Mouse (Mus musculus) thymus, postnatal 36 days (tissue): ENCODE results near the gene Hist1h3e.
A peak's percentile ranks its signal among the peaks of the same experiment; 100 is the strongest.
"Not testable (repeated sequence)": the region's sequence is repeated elsewhere in the genome, so short reads cannot be mapped to it uniquely, and the experiment has no call there.

ENCODE experiments used
- DNase-seq, 2 experiments: peaks; one replicate each; pipeline ENCODE4 v3.0.0; 2022; ENCODE audit warnings: mixed read lengths in 2 of 2

Gene Hist1h3e

GRCm38 (mm10) chr13:23582219-23583056 lies 20.3 kb upstream of the Hist1h3e start:
- DNase-seq: no peak

GRCm38 (mm10) chr13:23581408-23582218 lies 19.4 kb upstream of the Hist1h3e start, which contains the start of gene Hist1h4d:
Gene Hist1h4d, plus strand, starts transcription at chr13:23581598.
- peak; percentile 95 for DNase-seq

- no peak for DNase-seq
Measured at GRCm38 (mm10) chr13:23577835-23578234, 15.7 kb upstream of the Hist1h3e start.

GRCm38 (mm10) chr13:23576906-23577639 lies 14.9 kb upstream of the Hist1h3e start:
- DNase-seq: no peak

- DNase-seq: no peak
Measured at GRCm38 (mm10) chr13:23576351-23576881, 14.2 kb upstream of the Hist1h3e start.

- DNase-seq: peak in 1 of 2 experiments; percentile 42
Measured at GRCm38 (mm10) chr13:23575864-23576313, 13.7 kb upstream of the Hist1h3e start.

GRCm38 (mm10) chr13:23575271-23575851 lies 13.2 kb upstream of the Hist1h3e start, which contains the start of gene Hist1h3d:
Gene Hist1h3d, plus strand, starts transcription at chr13:23575763.
- peak in 1 of 2 experiments; percentile 34 for DNase-seq

- DNase-seq: not testable (repeated sequence)
Measured at GRCm38 (mm10) chr13:23574546-23575170, 12.5 kb upstream of the Hist1h3e start.

- DNase-seq: peak; percentile 83 to 90
Measured at GRCm38 (mm10) chr13:23573898-23574524, 11.8 kb upstream of the Hist1h3e start, which contains the start of the genes Hist1h2bf and Hist1h2ad. Gene Hist1h2bf, minus strand, starts transcription at chr13:23574196. Gene Hist1h2ad, plus strand, starts transcription at chr13:23574381.

GRCm38 (mm10) chr13:23573034-23573897 lies 11.1 kb upstream of the Hist1h3e start:
- peak in 1 of 2 experiments; percentile 40 for DNase-seq

GRCm38 (mm10) chr13:23572218-23573033 lies 10.3 kb upstream of the Hist1h3e start:
- DNase-seq: no peak

GRCm38 (mm10) chr13:23571504-23572217 lies 9.5 kb upstream of the Hist1h3e start:
- not testable (repeated sequence) for DNase-seq

- DNase-seq: peak; percentile 75 to 81
Measured at GRCm38 (mm10) chr13:23571022-23571503, 8.9 kb upstream of the Hist1h3e start, which contains the start of the genes Hist1h2ae and Hist1h2bg. Gene Hist1h2ae, minus strand, starts transcription at chr13:23571220. Gene Hist1h2bg, plus strand, starts transcription at chr13:23571396.

GRCm38 (mm10) chr13:23570261-23571021 lies 8.3 kb upstream of the Hist1h3e start:
- not testable (repeated sequence) for DNase-seq

- DNase-seq: no peak
Measured at GRCm38 (mm10) chr13:23564482-23564881, 2.3 kb upstream of the Hist1h3e start.

- no peak for DNase-seq
Measured at GRCm38 (mm10) chr13:23562699-23563462, 712 bp upstream of the Hist1h3e start.
